Mouse (Mus musculus) bone marrow, adult 2 months (tissue): ENCODE results near the gene Tmcc2.

Experiments used
- CTCF ChIP-seq: fragments of 200-500 bp; IDR thresholded peaks from 2 replicates; pipeline ENCODE4 v1.5.1; 2011; ENCODE audit warnings: low read length, control low read depth; ENCODE audit not compliant: control insufficient read depth, insufficient read depth
- POLR2A ChIP-seq: fragments of 200-500 bp; IDR thresholded peaks from 2 replicates; pipeline ENCODE4 v1.6.1; 2011; ENCODE audit warnings: low read depth, mild to moderate bottlenecking, control low read depth, low read length, borderline replicate concordance; ENCODE audit not compliant: control insufficient read depth

GRCm38 (mm10) chr1:132364896-132365557 is 26.1 kb downstream of the Tmcc2 start:
- TF ChIP-seq CTCF (no peak), POLR2A (no peak)
